Mouse (Mus musculus) Patski (cell line): ENCODE results near the gene Lyar. TPM values are rescaled to one million over a fixed set of nuclear protein-coding genes. Genes with fewer than 3 reads are reported as not detected.

Experiments used
- ATAC-seq: fragments of 100-300 bp; one replicate; pipeline ENCODE4 v1.8.0; 2021
- CTCF ChIA-PET: fragments of 350-600 bp; sonication (Branson Sonifier 250); formaldehyde crosslinking; loops from one replicate; lab custom pipeline; 2022; ENCODE audit warnings: inconsistent platforms; lab: Charles Lee
- POLR2A ChIA-PET: fragments of 350-600 bp; sonication (Branson Sonifier 250); formaldehyde crosslinking; loops from one replicate; lab custom pipeline; 2022; ENCODE audit warnings: antibody characterized with exemption, inconsistent platforms; lab: Charles Lee
- DNase-seq: peaks from one replicate; pipeline ENCODE4 v3.0.0-alpha.2; 2011; ENCODE audit warnings: low read depth, low spot score
- H3K27me3 ChIP-seq: fragments of 371-371 bp; one replicate; pipeline ENCODE4 v1.5.1; 2021
- CTCF ChIP-seq: fragments of 100-300 bp; IDR thresholded peaks from one replicate; pipeline ENCODE4 v1.5.1; 2021
- in situ Hi-C: fragments of 300-500 bp; cut with MboI; formaldehyde crosslinking; loops from 3 replicates; pipeline ENCODE4 v1.11.1; 2018; ENCODE audit warnings: low pct_unique_long_range_greater_than_20kb, mixed read lengths
- polyA plus RNA-seq: library from polyadenylated mRNA; unstranded; gene quantifications from one replicate; pipeline ENCODE4 v1.2.3, GENCODE M21; 2021

Gene Lyar
- polyA plus RNA-seq, 1 experiment from 2014 or later = 36.6 TPM

- no peaks in the 10 kb centered on the region for H3K27me3 ChIP-seq
- no peak for TF ChIP-seq CTCF
- CTCF ChIA-PET = interaction anchor here (0.9 to 3.0 kb wide), 4 partner anchors 9 to 109 kb away, joined by 3 to 18 read pairs (median 3); no protein-coding TSS in a partner anchor
- POLR2A ChIA-PET = no interaction called here
- ATAC-seq (no peak), DNase-seq (no peak)
- in situ Hi-C loops = loop anchor here (25.0 kb wide), 1 partner anchor 287 kb away; no protein-coding TSS in a partner anchor
Observed at GRCm38 (mm10) chr5:38199686-38200085, 20.6 kb upstream of the Lyar start.

- no peak for ATAC-seq
- ChIA-PET POLR2A (no interaction called here), CTCF (interaction anchor here (0.8 to 2.1 kb wide), 3 partner anchors 8 to 13 kb away, joined by 3 to 7 read pairs (median 5); no protein-coding TSS in a partner anchor)
- TF ChIP-seq CTCF = no peak
- DNase-seq = no peak
- no peaks in the 10 kb centered on the region for H3K27me3 ChIP-seq
- in situ Hi-C loops = no loop called here
Observed at GRCm38 (mm10) chr5:38205303-38205726, 15.0 kb upstream of the Lyar start.

GRCm38 (mm10) chr5:38208985-38209384, 11.3 kb upstream of the Lyar start:
- no peaks in the 10 kb centered on the region for H3K27me3 ChIP-seq
- ChIA-PET CTCF (interaction anchor here (0.8 kb wide), 1 partner anchor 9 kb away, joined by 3 read pairs; no protein-coding TSS in a partner anchor), POLR2A (no interaction called here)
- no peak for TF ChIP-seq CTCF
- DNase-seq = peak; percentile 35
- ATAC-seq = peak; percentile 84
- in situ Hi-C loops = no loop called here

- in situ Hi-C loops = no loop called here
- ATAC-seq (no peak), DNase-seq (no peak)
- CTCF ChIA-PET = interaction anchor here (1.1 to 1.3 kb wide), 3 partner anchors 9 to 103 kb away, joined by 3 to 6 read pairs (median 3); no protein-coding TSS in a partner anchor
- no peaks in the 10 kb centered on the region for H3K27me3 ChIP-seq
- TF ChIP-seq CTCF = no peak
- POLR2A ChIA-PET = interaction anchor here (0.8 to 1.0 kb wide), 2 partner anchors 9 to 10 kb away, joined by 3 read pairs; partner anchors contain the start of genes Lyar and Zbtb49
Observed at GRCm38 (mm10) chr5:38211691-38212090, 8.6 kb upstream of the Lyar start.

GRCm38 (mm10) chr5:38213009-38213408, 7.3 kb upstream of the Lyar start:
- H3K27me3 ChIP-seq = no peaks in the 10 kb centered on the region
- in situ Hi-C loops = no loop called here
- no peak for TF ChIP-seq CTCF
- ATAC-seq (no peak), DNase-seq (no peak)
- ChIA-PET CTCF (interaction anchor here (0.9 to 1.8 kb wide), 4 partner anchors 9 to 104 kb away, joined by 3 to 4 read pairs (median 3); no protein-coding TSS in a partner anchor), POLR2A (interaction anchor here (1.3 kb wide), 1 partner anchor 12 kb away, joined by 3 read pairs; no protein-coding TSS in a partner anchor)

GRCm38 (mm10) chr5:38219771-38220307, 431 bp upstream of the Lyar start:
- CTCF ChIA-PET = interaction anchor here (1.0 to 1.6 kb wide), 2 partner anchors 22 to 333 kb away, joined by 3 to 4 read pairs; no protein-coding TSS in a partner anchor
- POLR2A ChIA-PET = interaction anchor here (1.2 kb wide), 1 partner anchor 9 kb away, joined by 3 read pairs; no protein-coding TSS in a partner anchor
- ATAC-seq (peak; percentile 42), DNase-seq (no peak)
- in situ Hi-C loops = no loop called here
- no peaks in the 10 kb centered on the region for H3K27me3 ChIP-seq
- no peak for TF ChIP-seq CTCF

GRCm38 (mm10) chr5:38235422-38235821, 15.2 kb downstream of the Lyar start:
- ChIA-PET CTCF (interaction anchor here (1.2 to 2.2 kb wide), 5 partner anchors 11 to 34 kb away, joined by 3 to 6 read pairs (median 4); no protein-coding TSS in a partner anchor), POLR2A (no interaction called here)
- no peaks in the 10 kb centered on the region for H3K27me3 ChIP-seq
- ATAC-seq (no peak), DNase-seq (no peak)
- peak; percentile 75 for TF ChIP-seq CTCF
- in situ Hi-C loops = no loop called here

- no peak for DNase-seq
- ChIA-PET POLR2A (no interaction called here), CTCF (interaction anchor here (0.8 to 2.2 kb wide), 8 partner anchors 8 to 40 kb away, joined by 3 to 6 read pairs (median 3); partner anchors contain the start of gene Tmem128)
- in situ Hi-C loops = no loop called here
- no peak for ATAC-seq
- no peaks in the 10 kb centered on the region for H3K27me3 ChIP-seq
- TF ChIP-seq CTCF = peak; percentile 43
Observed at GRCm38 (mm10) chr5:38236627-38237026, 16.4 kb downstream of the Lyar start.

GRCm38 (mm10) chr5:38240727-38241472, 20.6 kb downstream of the Lyar start:
- POLR2A ChIA-PET = no interaction called here
- in situ Hi-C loops = no loop called here
- no peak for TF ChIP-seq CTCF
- ATAC-seq = no peak
- no peak for DNase-seq
- CTCF ChIA-PET = no interaction called here
- H3K27me3 ChIP-seq = no peaks in the 10 kb centered on the region

- ATAC-seq (no peak), DNase-seq (no peak)
- no peak for TF ChIP-seq CTCF
- in situ Hi-C loops = no loop called here
- ChIA-PET POLR2A (no interaction called here), CTCF (no interaction called here)
- H3K27me3 ChIP-seq = no peaks in the 10 kb centered on the region
Observed at GRCm38 (mm10) chr5:38241473-38241834, 21.2 kb downstream of the Lyar start.
